Mouse (Mus musculus): ENCODE measurements around the gene Pcgf2. TPM values are rescaled to one million over a fixed set of nuclear protein-coding genes. Genes with fewer than 3 reads are reported as not detected.

Pcgf2 gene
- polyA plus RNA-seq, 1 experiment, result 0.35 TPM

DNA sequence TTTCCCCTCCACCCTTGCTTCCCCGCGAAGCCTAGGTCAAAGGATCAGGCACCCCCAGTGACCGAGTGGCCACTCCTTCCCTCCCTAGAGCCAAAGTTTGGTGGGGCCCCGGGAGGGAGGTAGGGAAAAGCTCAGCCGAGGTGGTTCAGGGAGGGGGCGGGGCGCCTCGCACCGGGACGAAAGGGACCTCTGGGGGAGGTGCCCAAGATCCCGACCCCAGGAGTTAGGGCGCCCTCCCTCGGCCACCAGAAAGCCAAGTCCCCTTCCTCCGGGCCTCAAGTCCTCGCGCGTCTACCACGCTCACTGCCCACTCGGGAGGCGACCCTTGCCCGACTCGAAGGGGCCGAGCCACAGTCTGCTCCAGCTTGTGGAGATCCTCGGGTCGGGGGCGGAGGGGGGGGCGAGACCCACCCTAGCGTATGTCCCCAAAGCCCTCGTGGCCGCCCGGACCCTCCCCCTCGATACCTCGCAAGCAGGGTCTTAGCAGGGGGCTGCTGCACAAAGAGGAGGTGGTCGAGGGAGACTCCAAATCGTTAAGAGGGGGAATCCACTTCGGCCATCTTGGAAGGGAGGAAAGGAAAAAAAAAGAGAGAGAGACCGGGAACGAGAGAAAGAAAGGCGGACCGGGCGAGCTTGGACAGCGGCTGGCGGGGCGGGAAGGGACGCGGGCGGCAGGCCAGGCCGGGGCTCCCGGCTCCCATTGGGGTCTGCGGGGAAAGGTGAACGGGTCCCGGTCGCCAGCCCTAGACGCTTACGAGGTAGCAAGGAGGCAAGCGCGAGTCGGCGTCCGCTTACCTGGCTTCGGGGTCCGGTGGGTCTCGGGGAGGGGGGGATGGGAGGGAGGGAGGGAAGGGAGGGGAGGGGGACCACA is 1.3 kb downstream of the Pcgf2 start:
- peaks cover 51% of the 10 kb centered on the region for H3K4me1 ChIP-seq (ENCODE audit: control insufficient read depth)

GRCm38 (mm10) chr11:97697891-97698529 is 2.3 kb downstream of the Pcgf2 start:
- H3K9me3 ChIP-seq (ENCODE audit: control insufficient read depth, low read length), result peaks cover 7% of the 10 kb centered on the region; the same call in 1 of the 2 replicates
- H3K4me3 ChIP-seq (replicated peaks), result peak overlapping the region; percentile 58
- TF ChIP-seq TAL1 (IDR thresholded peaks at IDR 0.05; ENCODE audit: low read length) (no peak), GATA1 (IDR thresholded peaks at IDR 0.05; ENCODE audit: low read length) (no peak)
- H3K4me1 ChIP-seq (ENCODE audit: control insufficient read depth), result peaks cover 45% of the 10 kb centered on the region
- peaks cover 67% of the 10 kb centered on the region for H3K27me3 ChIP-seq (ENCODE audit: control insufficient read depth)
- no peaks in the 10 kb centered on the region for H3K36me3 ChIP-seq (ENCODE audit: control insufficient read depth)

More for the DNA sequence above, 1.3 kb downstream of the Pcgf2 start:
- H3K36me3 ChIP-seq (ENCODE audit: control insufficient read depth), result no peaks in the 10 kb centered on the region
- peaks cover 67% of the 10 kb centered on the region for H3K27me3 ChIP-seq (ENCODE audit: control insufficient read depth)
- peaks cover 7% of the 10 kb centered on the region; the same call in 1 of the 2 replicates for H3K9me3 ChIP-seq (ENCODE audit: control insufficient read depth, low read length)
- TF ChIP-seq GATA1 (IDR thresholded peaks at IDR 0.05; ENCODE audit: low read length) (no peak), TAL1 (IDR thresholded peaks at IDR 0.05; ENCODE audit: low read length) (no peak)
- peak overlapping the region; percentile 58 for H3K4me3 ChIP-seq (replicated peaks)

DNA sequence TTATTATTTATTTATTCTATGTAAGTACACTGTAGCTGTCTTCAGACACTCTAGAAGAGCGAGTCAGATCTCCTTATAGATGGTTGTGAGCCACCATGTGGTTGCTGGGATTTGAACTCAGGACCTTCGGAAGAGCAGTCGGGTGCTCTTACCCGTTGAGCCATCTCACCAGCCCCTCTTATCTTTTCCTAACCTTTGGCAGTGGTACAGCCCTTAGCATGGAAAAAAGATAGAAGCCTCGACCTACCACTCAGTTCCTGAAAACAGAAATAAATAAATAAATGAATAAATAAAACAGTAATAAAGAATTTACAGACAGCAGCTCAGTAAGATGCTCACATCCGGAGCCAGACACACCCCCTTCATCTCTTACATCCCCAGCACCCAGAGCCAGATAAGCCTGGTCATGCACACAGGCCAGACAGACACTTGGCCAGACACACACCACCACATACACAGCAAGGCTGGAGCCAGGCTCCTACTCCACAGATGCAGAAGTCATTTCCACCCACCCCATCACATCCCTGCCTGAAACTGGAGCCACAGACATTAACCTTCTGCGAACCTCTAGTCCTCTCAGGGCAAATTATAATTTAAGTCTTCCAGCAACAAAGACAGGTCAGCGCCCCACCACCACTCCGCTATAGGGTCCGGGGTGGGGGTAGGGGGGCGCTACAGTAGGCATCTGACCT is 3.0 kb downstream of the Pcgf2 start:
- peaks cover 2% of the 10 kb centered on the region; the same call in 1 of the 2 replicates for H3K36me3 ChIP-seq (ENCODE audit: control insufficient read depth)
- TF ChIP-seq TAL1 (IDR thresholded peaks at IDR 0.05; ENCODE audit: low read length), result no peak
- no peak for TF ChIP-seq GATA1 (IDR thresholded peaks at IDR 0.05; ENCODE audit: low read length)
- peaks cover 60% of the 10 kb centered on the region for H3K27me3 ChIP-seq (ENCODE audit: control insufficient read depth)
- H3K4me3 ChIP-seq (replicated peaks), result no peak overlapping the region
- peaks cover 38% of the 10 kb centered on the region for H3K4me1 ChIP-seq (ENCODE audit: control insufficient read depth)
- H3K9me3 ChIP-seq (ENCODE audit: control insufficient read depth, low read length), result peaks cover 7% of the 10 kb centered on the region; the same call in 1 of the 2 replicates

DNA sequence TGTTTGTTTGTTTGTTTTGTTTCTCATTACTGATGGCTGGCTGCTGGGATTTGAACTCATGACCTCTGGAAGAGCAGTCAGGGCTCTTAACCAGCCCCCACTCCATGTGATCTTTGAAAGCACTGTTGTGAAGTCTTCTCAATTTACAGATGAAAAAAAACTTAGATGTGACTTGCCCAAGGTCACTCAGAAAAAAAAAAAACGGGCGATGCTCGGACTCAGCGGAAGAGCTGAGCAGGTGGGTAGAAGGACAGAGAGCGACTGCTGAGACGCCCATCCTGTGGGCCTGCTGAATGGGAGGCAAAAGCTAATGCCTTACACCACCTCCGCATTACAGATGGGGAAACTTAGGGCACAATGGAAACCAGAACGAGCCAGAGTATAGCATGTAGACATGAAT is 3.6 kb downstream of the Pcgf2 start:
- peaks cover 7% of the 10 kb centered on the region; the same call in 1 of the 2 replicates for H3K9me3 ChIP-seq (ENCODE audit: control insufficient read depth, low read length)
- H3K36me3 ChIP-seq (ENCODE audit: control insufficient read depth), result peaks cover 2% of the 10 kb centered on the region; the same call in 1 of the 2 replicates
- peaks cover 53% of the 10 kb centered on the region for H3K27me3 ChIP-seq (ENCODE audit: control insufficient read depth)
- no peak overlapping the region for H3K4me3 ChIP-seq (replicated peaks)
- TF ChIP-seq TAL1 (IDR thresholded peaks at IDR 0.05; ENCODE audit: low read length), result no peak
- H3K4me1 ChIP-seq (ENCODE audit: control insufficient read depth), result peaks cover 31% of the 10 kb centered on the region

GRCm38 (mm10) chr11:97695712-97696401 is 4.4 kb downstream of the Pcgf2 start:
- Histone ChIP-seq H3K36me3 (ENCODE audit: control insufficient read depth) (peaks cover 4% of the 10 kb centered on the region; the same call in 1 of the 2 replicates), H3K4me1 (ENCODE audit: control insufficient read depth) (peaks cover 26% of the 10 kb centered on the region), H3K27me3 (ENCODE audit: control insufficient read depth) (peaks cover 45% of the 10 kb centered on the region), H3K4me3 (replicated peaks) (no peak overlapping the region), H3K9me3 (ENCODE audit: control insufficient read depth, low read length) (peaks cover 6% of the 10 kb centered on the region; the same call in 1 of the 2 replicates)
- TF ChIP-seq GATA1 (IDR thresholded peaks at IDR 0.05; ENCODE audit: low read length), result no peak
- TF ChIP-seq TAL1 (IDR thresholded peaks at IDR 0.05; ENCODE audit: low read length), result no peak

GRCm38 (mm10) chr11:97694921-97695711 is 5.2 kb downstream of the Pcgf2 start:
- peaks cover 38% of the 10 kb centered on the region for H3K27me3 ChIP-seq (ENCODE audit: control insufficient read depth)
- peaks cover 3% of the 10 kb centered on the region; the same call in 1 of the 2 replicates for H3K9me3 ChIP-seq (ENCODE audit: control insufficient read depth, low read length)
- H3K36me3 ChIP-seq (ENCODE audit: control insufficient read depth), result peaks cover 6% of the 10 kb centered on the region; the same call in 1 of the 2 replicates
- no peak overlapping the region for H3K4me3 ChIP-seq (replicated peaks)
- TF ChIP-seq GATA1 (IDR thresholded peaks at IDR 0.05; ENCODE audit: low read length), result no peak
- H3K4me1 ChIP-seq (ENCODE audit: control insufficient read depth), result peaks cover 19% of the 10 kb centered on the region

GRCm38 (mm10) chr11:97694435-97694834 is 5.9 kb downstream of the Pcgf2 start:
- H3K4me1 ChIP-seq (ENCODE audit: control insufficient read depth), result peaks cover 13% of the 10 kb centered on the region
- H3K9me3 ChIP-seq (ENCODE audit: control insufficient read depth, low read length), result no peaks in the 10 kb centered on the region
- H3K4me3 ChIP-seq (replicated peaks), result no peak overlapping the region
- peaks cover 6% of the 10 kb centered on the region; the same call in 1 of the 2 replicates for H3K36me3 ChIP-seq (ENCODE audit: control insufficient read depth)
- H3K27me3 ChIP-seq (ENCODE audit: control insufficient read depth), result peaks cover 31% of the 10 kb centered on the region
- TF ChIP-seq TAL1 (IDR thresholded peaks at IDR 0.05; ENCODE audit: low read length) (no peak), GATA1 (IDR thresholded peaks at IDR 0.05; ENCODE audit: low read length) (no peak)

DNA sequence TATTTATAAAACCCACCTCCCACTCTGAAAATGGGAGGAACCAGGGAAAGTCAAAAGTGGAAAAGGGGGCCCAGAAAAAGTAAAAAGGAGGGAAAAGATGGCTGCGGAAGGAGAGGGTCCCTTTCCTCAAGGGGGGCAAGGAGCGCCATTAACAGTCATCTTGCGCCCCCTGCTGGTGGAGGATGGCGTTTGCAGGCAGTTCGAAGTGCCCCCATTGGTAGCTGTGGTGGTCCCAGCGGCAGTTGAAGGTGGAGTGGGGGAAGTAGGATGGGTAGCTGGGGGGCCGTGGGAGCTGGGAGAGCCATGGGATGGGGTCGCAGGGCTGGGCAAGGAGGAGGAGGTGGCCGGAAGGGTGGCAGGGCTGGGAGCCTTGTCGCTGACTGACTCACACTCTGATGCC is 10.4 kb downstream of the Pcgf2 start:
- Histone ChIP-seq H3K36me3 (ENCODE audit: control insufficient read depth) (peaks cover 6% of the 10 kb centered on the region; the same call in 1 of the 2 replicates), H3K9me3 (ENCODE audit: control insufficient read depth, low read length) (no peaks in the 10 kb centered on the region), H3K4me1 (ENCODE audit: control insufficient read depth) (peaks cover 6% of the 10 kb centered on the region), H3K4me3 (replicated peaks) (no peak overlapping the region), H3K27me3 (ENCODE audit: control insufficient read depth) (peaks cover 19% of the 10 kb centered on the region)
- TF ChIP-seq GATA1 (IDR thresholded peaks at IDR 0.05; ENCODE audit: low read length) (no peak), TAL1 (IDR thresholded peaks at IDR 0.05; ENCODE audit: low read length) (no peak)

Measured in erythroblast, embryonic 14.5 days (primary cell).